Mouse (Mus musculus) testis, adult 2 months (tissue): ENCODE data around the gene Tcte1.

Source experiments
- CTCF ChIP-seq: fragments of 200-500 bp; IDR thresholded peaks from 2 replicates; pipeline ENCODE4 v1.5.1; 2012; ENCODE audit warnings: low read depth, mild to moderate bottlenecking, inconsistent platforms, low read length, moderate library complexity; ENCODE audit not compliant: control insufficient read depth, insufficient read depth, insufficient replicate concordance
- POLR2A ChIP-seq: fragments of 200-500 bp; IDR thresholded peaks from 2 replicates; pipeline ENCODE4 v1.6.1; 2012; ENCODE audit warnings: low read depth, mild to moderate bottlenecking, inconsistent platforms, low read length, moderate library complexity; ENCODE audit not compliant: control insufficient read depth

GRCm38 (mm10) chr17:45578242-45578641 is 55.0 kb downstream of the Tcte1 start:
- TF ChIP-seq POLR2A, result no peak
- TF ChIP-seq CTCF, result no peak
